Mouse (Mus musculus) A20 (cell line): ENCODE data around the gene Lhx4.

Experiments
- DNase-seq: peaks from one replicate; pipeline ENCODE4 v3.0.0-alpha.2; 2011; ENCODE audit warnings: low read depth, low spot score

The Lhx4 gene

GRCm38 (mm10) chr1:155742411-155743363, 8.8 kb downstream of the Lhx4 start:
- DNase-seq = no peak

- DNase-seq = no peak
Measured at GRCm38 (mm10) chr1:155741988-155742387, 9.5 kb downstream of the Lhx4 start.

- no peak for DNase-seq
Measured at GRCm38 (mm10) chr1:155741378-155741945, 10.0 kb downstream of the Lhx4 start.

GRCm38 (mm10) chr1:155740622-155741377, 10.7 kb downstream of the Lhx4 start:
- DNase-seq = no peak

GRCm38 (mm10) chr1:155737809-155738383, 13.6 kb downstream of the Lhx4 start:
- no peak for DNase-seq

GRCm38 (mm10) chr1:155737017-155737808, 14.3 kb downstream of the Lhx4 start:
- peak; percentile 13 for DNase-seq

GRCm38 (mm10) chr1:155736096-155736825, 15.2 kb downstream of the Lhx4 start:
- no peak for DNase-seq

- peak; percentile 35 for DNase-seq
Measured at GRCm38 (mm10) chr1:155731156-155731555, 20.3 kb downstream of the Lhx4 start.

GRCm38 (mm10) chr1:155729113-155729795, 22.2 kb downstream of the Lhx4 start:
- no peak for DNase-seq

GRCm38 (mm10) chr1:155727830-155728229, 23.7 kb downstream of the Lhx4 start:
- DNase-seq = no peak

- DNase-seq = no peak
Measured at GRCm38 (mm10) chr1:155725876-155726275, 25.6 kb downstream of the Lhx4 start.

- DNase-seq = no peak
Measured at GRCm38 (mm10) chr1:155724301-155724700, 27.2 kb downstream of the Lhx4 start.

- peak; percentile 59 for DNase-seq
Measured at GRCm38 (mm10) chr1:155722185-155722584, 29.3 kb downstream of the Lhx4 start.

GRCm38 (mm10) chr1:155721443-155721842, 30.0 kb downstream of the Lhx4 start:
- DNase-seq = peak; percentile 75

GRCm38 (mm10) chr1:155720006-155720405, 31.5 kb downstream of the Lhx4 start:
- DNase-seq = no peak

GRCm38 (mm10) chr1:155718851-155719250, 32.6 kb downstream of the Lhx4 start:
- DNase-seq = no peak

GRCm38 (mm10) chr1:155717301-155717700, 34.2 kb downstream of the Lhx4 start:
- no peak for DNase-seq

GRCm38 (mm10) chr1:155715366-155715765, 36.1 kb downstream of the Lhx4 start:
- no peak for DNase-seq

- no peak for DNase-seq
Measured at GRCm38 (mm10) chr1:155713306-155713705, 38.2 kb downstream of the Lhx4 start.

- no peak for DNase-seq
Measured at GRCm38 (mm10) chr1:155704182-155704581, 47.3 kb downstream of the Lhx4 start.
